Mouse (Mus musculus) cerebellum, adult 2 months (tissue): ENCODE measurements around the gene Msi2. TPM values are rescaled to one million over a fixed set of nuclear protein-coding genes. Genes with fewer than 3 reads are reported as not detected.
A peak's percentile ranks its signal among the peaks of the same experiment; 100 is the strongest.

Experiments
- DNase-seq, 2 experiments: peaks; one replicate each; pipeline ENCODE4 v3.0.0; 2021
- H3K27ac ChIP-seq: fragments of 200-500 bp; 2 replicates; pipeline ENCODE4 v1.5.1; 2012; ENCODE audit warnings: low read length, control low read depth, inconsistent platforms; ENCODE audit not compliant: insufficient read depth
- H3K27me3 ChIP-seq: fragments of 200-500 bp; 2 replicates; pipeline ENCODE4 v1.6.1; 2012; ENCODE audit warnings: inconsistent platforms, mild to moderate bottlenecking, low read length, moderate library complexity; ENCODE audit not compliant: control insufficient read depth, insufficient read depth
- H3K4me1 ChIP-seq: fragments of 200-500 bp; 2 replicates; pipeline ENCODE4 v1.6.1; 2011; ENCODE audit warnings: low read length; ENCODE audit not compliant: control insufficient read depth, insufficient read depth
- H3K4me3 ChIP-seq: fragments of 200-500 bp; replicated peaks from 2 replicates; pipeline ENCODE3; 2011; ENCODE audit warnings: mild to moderate bottlenecking, low read depth, low read length, control low read depth; ENCODE audit not compliant: insufficient read depth
- CTCF ChIP-seq: fragments of 200-500 bp; IDR thresholded peaks from 2 replicates; pipeline ENCODE4 v1.5.1; 2011; ENCODE audit warnings: low read depth, mild to moderate bottlenecking, control low read depth, low read length, moderate library complexity, borderline replicate concordance; ENCODE audit not compliant: insufficient read depth
- POLR2A ChIP-seq: fragments of 200-500 bp; IDR thresholded peaks from 2 replicates; pipeline ENCODE4 v1.6.1; 2011; ENCODE audit warnings: low read length, control low read depth, borderline replicate concordance; ENCODE audit not compliant: insufficient read depth
- WGBS: fragments of 180-500 bp; shearing (Covaris S2); methylation state at CpG from one replicate; pipeline ENCODE4 v1.1.7; 2018; 5-methylcytosine and 5-hydroxymethylcytosine counted together
- polyA plus RNA-seq: library from polyadenylated mRNA; depleted of rRNA; stranded (reverse); fragments of >200 nt; gene quantifications from 2 replicates; pipeline ENCODE4 v1.2.3, GENCODE M21; 2012

The Msi2 gene
- polyA plus RNA-seq, 1 experiment = 87.3 TPM

DNA sequence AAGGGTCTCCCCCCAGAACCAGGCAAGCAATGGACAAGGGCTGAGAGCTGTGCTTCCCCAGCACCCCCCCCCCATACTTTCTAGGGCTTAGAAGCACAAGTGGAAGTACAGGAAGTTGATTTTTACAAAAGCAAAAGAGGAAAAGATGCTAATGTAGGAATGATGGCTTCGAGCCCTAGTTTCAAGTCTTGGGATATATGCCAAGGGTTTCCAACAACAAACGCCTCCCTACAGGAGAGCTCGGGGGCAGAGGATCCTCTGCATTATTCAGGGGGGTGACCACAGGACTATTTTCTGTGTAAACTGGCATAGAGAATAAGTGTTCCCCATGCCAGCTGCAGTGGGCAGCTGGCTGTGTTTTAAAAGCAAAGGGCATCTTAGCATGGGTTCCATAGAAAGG lies 175.5 kb downstream of the Msi2 start:
- Histone ChIP-seq H3K4me1 (peaks cover 27% of the 10 kb centered on the region), H3K27ac (no peak overlapping the region), H3K27me3 (no peaks in the 10 kb centered on the region), H3K4me3 (no peak overlapping the region)
- TF ChIP-seq CTCF = no peak
- no peak for TF ChIP-seq POLR2A
- 14% methylated on average over 3 of the region's 3 CpGs for WGBS
- no peak for DNase-seq

- H3K27ac ChIP-seq = no peak overlapping the region
- peak in 1 of 2 experiments; percentile 45 for DNase-seq
- peaks cover 27% of the 10 kb centered on the region for H3K4me1 ChIP-seq
- H3K4me3 ChIP-seq = no peak overlapping the region
- 56% methylated on average over 15 of the region's 15 CpGs for WGBS
- H3K27me3 ChIP-seq = no peaks in the 10 kb centered on the region
- no peak for TF ChIP-seq POLR2A
Observed at GRCm38 (mm10) chr11:88541666-88542639, 176.4 kb downstream of the Msi2 start.

DNA sequence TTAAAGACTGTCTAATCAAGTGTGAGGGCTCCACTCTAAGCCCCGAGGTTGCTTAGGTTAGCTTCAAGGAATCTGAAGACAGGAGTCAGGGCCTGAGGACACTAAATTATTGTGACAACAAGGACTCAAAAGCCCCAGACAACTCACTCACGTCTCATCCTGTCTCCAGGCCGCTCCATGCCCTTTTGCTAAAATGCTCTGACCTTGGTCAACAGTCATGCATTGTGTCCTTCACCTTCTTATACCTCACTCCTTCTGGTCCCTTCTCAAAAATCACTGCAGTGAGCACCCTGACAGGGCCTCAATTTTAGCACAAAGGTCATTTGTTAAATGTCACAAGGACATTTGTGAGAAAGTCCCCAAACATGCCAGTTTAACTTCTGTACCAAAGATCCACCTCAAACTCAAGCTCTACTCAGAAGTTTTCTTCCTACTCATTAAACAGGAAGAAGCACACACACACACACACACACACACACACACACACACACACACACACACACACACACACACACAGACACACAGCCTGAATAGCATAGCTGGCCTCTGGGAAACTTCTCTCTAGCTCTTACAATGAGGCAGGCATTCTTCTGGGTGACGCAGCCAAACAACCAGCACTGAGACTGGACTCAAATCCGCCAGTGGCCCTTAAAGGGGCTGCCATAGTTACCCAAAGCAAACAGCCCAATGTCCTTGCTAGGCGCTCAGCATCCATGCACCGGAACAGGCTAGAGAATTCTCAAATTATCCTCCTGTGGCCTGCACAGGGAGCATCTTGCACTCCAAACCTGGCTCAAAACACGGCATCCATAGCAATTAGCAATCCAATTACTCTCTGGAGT lies 178.5 kb downstream of the Msi2 start:
- no peak overlapping the region for H3K27ac ChIP-seq
- H3K4me1 ChIP-seq = peaks cover 30% of the 10 kb centered on the region
- no peak for DNase-seq
- H3K4me3 ChIP-seq = no peak overlapping the region
- WGBS = 82% methylated on average over 8 of the region's 8 CpGs
- TF ChIP-seq CTCF = no peak
- no peak for TF ChIP-seq POLR2A
- H3K27me3 ChIP-seq = no peaks in the 10 kb centered on the region

DNA sequence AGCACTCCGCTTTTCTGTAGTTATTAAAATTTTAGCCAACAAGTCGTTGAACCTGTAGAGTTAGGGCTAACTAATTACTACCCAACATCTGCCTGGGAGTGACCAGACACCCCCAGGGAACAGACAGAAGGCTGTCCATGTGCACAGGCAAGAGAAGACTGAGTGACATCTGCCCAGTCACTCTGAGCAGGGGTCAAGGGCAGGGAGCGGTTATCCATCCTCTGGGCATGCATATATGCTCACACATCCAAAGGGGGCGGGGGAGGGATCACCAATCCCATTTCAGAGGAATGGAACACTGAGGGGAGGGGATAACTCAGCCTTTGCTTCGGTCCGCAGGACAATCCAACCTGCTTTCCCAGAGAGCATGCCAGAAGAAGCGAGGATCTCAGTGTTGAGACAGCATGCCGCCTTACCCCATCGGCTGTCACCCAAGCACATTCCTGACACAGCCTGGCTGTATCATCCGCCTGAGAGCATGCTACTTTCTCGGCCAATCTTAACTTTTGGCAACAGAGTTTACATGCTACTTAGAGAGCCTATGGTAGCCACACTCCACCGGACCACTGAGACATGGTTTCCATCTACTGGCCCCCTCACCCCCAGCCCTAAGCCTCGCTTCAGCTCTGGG lies 179.5 kb downstream of the Msi2 start:
- no peaks in the 10 kb centered on the region for H3K27me3 ChIP-seq
- H3K4me1 ChIP-seq = peaks cover 30% of the 10 kb centered on the region
- H3K4me3 ChIP-seq = no peak overlapping the region
- TF ChIP-seq POLR2A (no peak), CTCF (no peak)
- no peak overlapping the region for H3K27ac ChIP-seq
- 46% methylated on average over 13 of the region's 13 CpGs for WGBS
- no peak for DNase-seq

DNA sequence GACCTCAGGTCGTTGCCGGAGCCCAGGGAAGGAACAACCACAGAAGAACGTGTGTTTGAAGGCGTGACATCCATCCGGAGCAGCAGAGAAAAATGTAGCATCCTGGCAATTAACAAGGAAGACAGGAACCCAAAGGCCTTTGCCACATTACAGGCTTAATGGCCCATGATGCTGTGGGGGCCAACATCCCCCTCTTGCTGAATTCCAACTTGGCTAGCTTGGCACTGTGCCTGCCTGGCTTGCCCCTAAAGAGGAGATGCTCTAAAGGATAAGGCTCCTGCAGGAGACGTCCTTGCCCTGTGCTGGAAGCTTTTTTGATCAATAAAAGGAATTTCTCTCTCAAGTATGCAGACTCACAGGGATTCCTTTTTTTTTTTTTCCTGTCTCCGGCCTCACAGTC lies 181.0 kb downstream of the Msi2 start:
- peaks cover 22% of the 10 kb centered on the region for H3K4me1 ChIP-seq
- no peaks in the 10 kb centered on the region for H3K27me3 ChIP-seq
- no peak for TF ChIP-seq POLR2A
- TF ChIP-seq CTCF = no peak
- no peak for DNase-seq
- H3K4me3 ChIP-seq = no peak overlapping the region
- H3K27ac ChIP-seq = no peak overlapping the region
- WGBS = 72% methylated on average over 7 of the region's 7 CpGs

GRCm38 (mm10) chr11:88536861-88537260 lies 181.5 kb downstream of the Msi2 start:
- no peak for DNase-seq
- WGBS = 96% methylated on average over 2 of the region's 2 CpGs
- Histone ChIP-seq H3K27me3 (no peaks in the 10 kb centered on the region), H3K27ac (no peak overlapping the region), H3K4me3 (no peak overlapping the region), H3K4me1 (peaks cover 17% of the 10 kb centered on the region)
- no peak for TF ChIP-seq POLR2A
- TF ChIP-seq CTCF = no peak

DNA sequence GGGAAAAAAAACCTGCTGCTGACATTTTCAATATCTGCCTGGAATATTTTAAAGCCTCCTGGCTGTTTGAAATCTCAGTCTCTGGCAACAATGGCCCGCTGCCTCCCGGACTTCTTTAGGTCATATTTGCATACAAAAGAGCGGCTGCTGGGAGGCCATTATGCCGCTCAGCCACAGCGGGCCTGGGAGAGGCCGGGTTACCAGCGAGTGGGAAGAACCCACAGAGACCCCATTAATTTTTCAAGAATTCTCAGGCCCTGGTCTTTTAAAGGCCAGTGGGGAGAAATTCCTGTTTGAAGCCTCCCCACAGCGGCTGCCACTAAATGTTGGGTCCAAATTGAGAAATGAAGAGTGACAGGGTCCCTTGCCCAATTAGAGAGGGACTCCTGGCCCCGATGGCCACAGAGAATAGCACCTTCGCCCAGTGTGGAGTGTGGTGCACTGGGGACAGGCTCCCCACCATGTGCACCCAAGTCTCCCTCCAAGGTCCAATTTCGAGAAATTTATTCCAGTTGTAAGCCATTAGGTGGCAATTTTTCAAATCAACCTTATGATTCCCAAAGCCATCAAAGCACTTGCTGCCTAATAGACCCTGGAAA lies 183.9 kb downstream of the Msi2 start:
- TF ChIP-seq CTCF (no peak), POLR2A (no peak)
- Histone ChIP-seq H3K27me3 (no peaks in the 10 kb centered on the region), H3K4me1 (peaks cover 11% of the 10 kb centered on the region), H3K4me3 (no peak overlapping the region), H3K27ac (no peak overlapping the region)
- WGBS = 69% methylated on average over 11 of the region's 11 CpGs
- no peak for DNase-seq
